Comparison of ENCODE assay signal across 8 mouse cellular contexts in genomic region chr10:103235707-103236459, GRCm38 (mm10). TPM values are rescaled to one million over a fixed set of nuclear protein-coding genes. Genes with fewer than 3 reads are reported as not detected.
DNase-seq lines count a peak whose midpoint lies in the region; ATAC-seq lines count a peak whose summit lies in the region.

Lrriq1 (minus strand) TSS chr10:103236322.

- no peak within 1 kb of the TSS for H3K27ac ChIP-seq in forebrain, embryonic 15.5 days (replicated peaks)
- H3K27ac ChIP-seq in intestine, embryonic 14.5 days (ENCODE audit: low read depth), result no peak within 1 kb of the TSS

- DNase-seq in MN1 (ENCODE audit: low spot score), result peak; percentile 7
- peak; percentile 15 for DNase-seq in cerebellum, adult 11 months
- DNase-seq in intestine, embryonic 14.5 days (ENCODE audit: low spot score), result peak; percentile 76
- DNase-seq in left cerebral cortex, adult 8-10 months (ENCODE audit: low spot score in 2 of 2), result peak; percentile 45 to 89
- DNase-seq in lung, postnatal 36 days, result peak; percentile 59
- DNase-seq in right cerebral cortex, postnatal 10 days (ENCODE audit: low spot score in 2 of 2), result peak; percentile 93 to 95

- peak; percentile 100 for ATAC-seq in forebrain, embryonic 15.5 days (replicated peaks)
- peak; percentile 99 for ATAC-seq in intestine, embryonic 14.5 days (replicated peaks; ENCODE audit: low FRiP score, low TSS enrichment, low read depth)
- ATAC-seq in inflammation-experienced regulatory T-cells, adult 6 months, result no peak

- H3K9me3 ChIP-seq in forebrain, embryonic 15.5 days, result no peaks in the 10 kb centered on the region
- no peaks in the 10 kb centered on the region for H3K9me3 ChIP-seq in intestine, embryonic 14.5 days (ENCODE audit: control insufficient read depth, low read length)

- WGBS in forebrain, embryonic 15.5 days, result 5% methylated on average over 25 of the region's 25 CpGs
- 7% methylated on average over 25 of the region's 25 CpGs for WGBS in intestine, embryonic 14.5 days

- peak within 1 kb of the TSS; percentile 64 for H3K4me3 ChIP-seq in forebrain, embryonic 15.5 days
- H3K4me3 ChIP-seq in intestine, embryonic 14.5 days (ENCODE audit: low read depth, low read length), result peak within 1 kb of the TSS; percentile 40

- H3K36me3 ChIP-seq in forebrain, embryonic 15.5 days, result no peaks in the 10 kb centered on the region
- no peaks in the 10 kb centered on the region for H3K36me3 ChIP-seq in intestine, embryonic 14.5 days (ENCODE audit: control insufficient read depth, insufficient read depth, low read length)

- H3K4me1 ChIP-seq in forebrain, embryonic 15.5 days, result peaks cover 4% of the 10 kb centered on the region; the same call in 1 of the 2 replicates
- H3K4me1 ChIP-seq in intestine, embryonic 14.5 days (replicated peaks; ENCODE audit: control insufficient read depth, insufficient read depth, low read length), result no peaks in the 10 kb centered on the region

- H3K27me3 ChIP-seq in forebrain, embryonic 15.5 days, result no peaks in the 10 kb centered on the region
- no peaks in the 10 kb centered on the region for H3K27me3 ChIP-seq in intestine, embryonic 14.5 days (replicated peaks; ENCODE audit: control insufficient read depth, insufficient read depth, low read length)

- peak within 1 kb of the TSS; percentile 35 for H3K9ac ChIP-seq in forebrain, embryonic 15.5 days (replicated peaks)
- H3K9ac ChIP-seq in intestine, embryonic 14.5 days (ENCODE audit: low read length), result peak within 1 kb of the TSS; percentile 27

- H3K4me2 ChIP-seq in forebrain, embryonic 15.5 days (replicated peaks), result peak within 1 kb of the TSS; percentile 52
- H3K4me2 ChIP-seq in intestine, embryonic 14.5 days (ENCODE audit: low read length), result peak within 1 kb of the TSS; percentile 57

RNA-seq across cellular contexts. Expression of gene Lrriq1, which starts in this region (rescaled TPM):
- polyA plus RNA-seq in forebrain, embryonic 15.5 days (2015; fragmentation: Nextera tagmentation; extraction: Ambion mirVana), result 2.6 and 4.7 TPM in 2 replicates
- 0.42 and 0.69 TPM in 2 replicates for polyA plus RNA-seq in intestine, embryonic 14.5 days (2014; fragmentation: Nextera tagmentation; extraction: Ambion mirVana)
- total RNA-seq in left cerebral cortex, adult 8-10 months (2022), result 1 to 10 TPM; 3.4 to 6.8 (median 4.5) TPM
- polyA plus RNA-seq in inflammation-experienced regulatory T-cells, adult 6 months (2017; shearing (Covaris generic)), result not detected

Comparison
In these comparisons a context has a peak if more than half of its experiments do, and no peak if none do; other contexts are left out.
1. Peak in DNase-seq, ATAC-seq, H3K4me3 ChIP-seq, H3K9ac ChIP-seq and H3K4me2 ChIP-seq in intestine, embryonic 14.5 days; RNA of the gene not detected or under 1 TPM.
2. DNase-seq: peak in every context shown above with its lines; median percentile 94 in right cerebral cortex, postnatal 10 days; 76 in intestine, embryonic 14.5 days; 67 in left cerebral cortex, adult 8-10 months; 59 in lung, postnatal 36 days; 15 in cerebellum, adult 11 months; 7 in MN1.